Mouse (Mus musculus): ENCODE measurements around the gene Cnnm3. TPM values are rescaled to one million over a fixed set of nuclear protein-coding genes. Genes with fewer than 3 reads are reported as not detected.
A peak's percentile ranks its signal among the peaks of the same experiment; 100 is the strongest.

Gene Cnnm3
- polyA plus RNA-seq, 1 experiment from 2014 or later: 1.1 TPM

- Histone ChIP-seq H3K4me1 (ENCODE audit: control insufficient read depth, low read depth, low read length) (peaks cover 13% of the 10 kb centered on the region), H3K27ac (ENCODE audit: low read length) (no peak overlapping the region), H3K9ac (ENCODE audit: low read depth, low read length) (peak overlapping the region; percentile 21; the same call in 1 of the 2 replicates), H3K27me3 (ENCODE audit: control insufficient read depth, insufficient read depth, low read depth, low read length) (no peaks in the 10 kb centered on the region), H3K9me3 (replicated peaks; ENCODE audit: control insufficient read depth, low read length) (no peaks in the 10 kb centered on the region), H3K36me3 (ENCODE audit: control insufficient read depth, insufficient read depth) (no peaks in the 10 kb centered on the region), H3K4me3 (ENCODE audit: low read depth, low read length) (peak overlapping the region; percentile 89), H3K4me2 (ENCODE audit: low read depth, low read length) (peak overlapping the region; percentile 91; the same call in 1 of the 2 replicates)
- ATAC-seq (ENCODE audit: low read depth): no peak
- WGBS (ENCODE audit: insufficient replicate concordance): 71% methylated on average over 2 of the region's 2 CpGs
Measured at GRCm38 (mm10) chr1:36513718-36514117, 2.1 kb downstream of the Cnnm3 start.

GRCm38 (mm10) chr1:36518259-36518658 lies 6.6 kb downstream of the Cnnm3 start:
- WGBS (ENCODE audit: insufficient replicate concordance): 58% methylated on average over 3 of the region's 3 CpGs
- H3K4me3 ChIP-seq (ENCODE audit: low read depth, low read length): no peak overlapping the region
- no peak overlapping the region for H3K27ac ChIP-seq (ENCODE audit: low read length)
- H3K9ac ChIP-seq (ENCODE audit: low read depth, low read length): no peak overlapping the region
- H3K27me3 ChIP-seq (ENCODE audit: control insufficient read depth, insufficient read depth, low read depth, low read length): no peaks in the 10 kb centered on the region
- no peaks in the 10 kb centered on the region for H3K9me3 ChIP-seq (replicated peaks; ENCODE audit: control insufficient read depth, low read length)
- ATAC-seq (ENCODE audit: low read depth): no peak
- peaks cover 13% of the 10 kb centered on the region for H3K36me3 ChIP-seq (ENCODE audit: control insufficient read depth, insufficient read depth)
- H3K4me2 ChIP-seq (ENCODE audit: low read depth, low read length): no peak overlapping the region
- H3K4me1 ChIP-seq (ENCODE audit: control insufficient read depth, low read depth, low read length): peaks cover 5% of the 10 kb centered on the region

- H3K4me3 ChIP-seq (ENCODE audit: low read depth, low read length): no peak overlapping the region
- H3K9ac ChIP-seq (ENCODE audit: low read depth, low read length): no peak overlapping the region
- no peaks in the 10 kb centered on the region for H3K4me1 ChIP-seq (ENCODE audit: control insufficient read depth, low read depth, low read length)
- H3K27me3 ChIP-seq (ENCODE audit: control insufficient read depth, insufficient read depth, low read depth, low read length): no peaks in the 10 kb centered on the region
- no peak overlapping the region for H3K27ac ChIP-seq (ENCODE audit: low read length)
- no peak for ATAC-seq (ENCODE audit: low read depth)
- WGBS (ENCODE audit: insufficient replicate concordance): 73% methylated on average over 11 of the region's 11 CpGs
- H3K9me3 ChIP-seq (replicated peaks; ENCODE audit: control insufficient read depth, low read length): no peaks in the 10 kb centered on the region
- no peak overlapping the region for H3K4me2 ChIP-seq (ENCODE audit: low read depth, low read length)
- peaks cover 16% of the 10 kb centered on the region for H3K36me3 ChIP-seq (ENCODE audit: control insufficient read depth, insufficient read depth)
Measured at GRCm38 (mm10) chr1:36519626-36520025, 8.0 kb downstream of the Cnnm3 start.

GRCm38 (mm10) chr1:36522210-36522609 lies 10.5 kb downstream of the Cnnm3 start:
- no peaks in the 10 kb centered on the region for H3K9me3 ChIP-seq (replicated peaks; ENCODE audit: control insufficient read depth, low read length)
- peaks cover 23% of the 10 kb centered on the region for H3K36me3 ChIP-seq (ENCODE audit: control insufficient read depth, insufficient read depth)
- H3K27ac ChIP-seq (ENCODE audit: low read length): no peak overlapping the region
- H3K27me3 ChIP-seq (ENCODE audit: control insufficient read depth, insufficient read depth, low read depth, low read length): no peaks in the 10 kb centered on the region
- no peak overlapping the region for H3K9ac ChIP-seq (ENCODE audit: low read depth, low read length)
- no peak overlapping the region for H3K4me3 ChIP-seq (ENCODE audit: low read depth, low read length)
- ATAC-seq (ENCODE audit: low read depth): no peak
- WGBS (ENCODE audit: insufficient replicate concordance): 81% methylated on average over 7 of the region's 7 CpGs
- no peak overlapping the region for H3K4me2 ChIP-seq (ENCODE audit: low read depth, low read length)
- no peaks in the 10 kb centered on the region; the same call in 1 of the 2 replicates for H3K4me1 ChIP-seq (ENCODE audit: control insufficient read depth, low read depth, low read length)

- no peak for ATAC-seq (ENCODE audit: low read depth)
- no peak overlapping the region for H3K27ac ChIP-seq (ENCODE audit: low read length)
- H3K36me3 ChIP-seq (ENCODE audit: control insufficient read depth, insufficient read depth): peaks cover 23% of the 10 kb centered on the region
- peaks cover 2% of the 10 kb centered on the region for H3K4me1 ChIP-seq (ENCODE audit: control insufficient read depth, low read depth, low read length)
- no peak overlapping the region for H3K4me2 ChIP-seq (ENCODE audit: low read depth, low read length)
- H3K9ac ChIP-seq (ENCODE audit: low read depth, low read length): no peak overlapping the region
- no peaks in the 10 kb centered on the region for H3K9me3 ChIP-seq (replicated peaks; ENCODE audit: control insufficient read depth, low read length)
- no peaks in the 10 kb centered on the region for H3K27me3 ChIP-seq (ENCODE audit: control insufficient read depth, insufficient read depth, low read depth, low read length)
- WGBS (ENCODE audit: insufficient replicate concordance): 75% methylated on average over 9 of the region's 9 CpGs
- H3K4me3 ChIP-seq (ENCODE audit: low read depth, low read length): no peak overlapping the region
Measured at GRCm38 (mm10) chr1:36523332-36524013, 11.8 kb downstream of the Cnnm3 start.

GRCm38 (mm10) chr1:36524058-36524457 lies 12.4 kb downstream of the Cnnm3 start:
- no peak overlapping the region for H3K4me2 ChIP-seq (ENCODE audit: low read depth, low read length)
- no peak overlapping the region for H3K27ac ChIP-seq (ENCODE audit: low read length)
- no peak for ATAC-seq (ENCODE audit: low read depth)
- no peaks in the 10 kb centered on the region for H3K27me3 ChIP-seq (ENCODE audit: control insufficient read depth, insufficient read depth, low read depth, low read length)
- H3K9ac ChIP-seq (ENCODE audit: low read depth, low read length): no peak overlapping the region
- H3K4me3 ChIP-seq (ENCODE audit: low read depth, low read length): no peak overlapping the region
- no peaks in the 10 kb centered on the region for H3K9me3 ChIP-seq (replicated peaks; ENCODE audit: control insufficient read depth, low read length)
- H3K36me3 ChIP-seq (ENCODE audit: control insufficient read depth, insufficient read depth): peaks cover 23% of the 10 kb centered on the region
- 89% methylated on average over 5 of the region's 5 CpGs for WGBS (ENCODE audit: insufficient replicate concordance)
- H3K4me1 ChIP-seq (ENCODE audit: control insufficient read depth, low read depth, low read length): peaks cover 2% of the 10 kb centered on the region

- no peak overlapping the region for H3K27ac ChIP-seq (ENCODE audit: low read length)
- H3K36me3 ChIP-seq (ENCODE audit: control insufficient read depth, insufficient read depth): peaks cover 14% of the 10 kb centered on the region
- WGBS (ENCODE audit: insufficient replicate concordance): 79% methylated on average over 12 of the region's 12 CpGs
- H3K27me3 ChIP-seq (ENCODE audit: control insufficient read depth, insufficient read depth, low read depth, low read length): no peaks in the 10 kb centered on the region
- no peak overlapping the region for H3K4me2 ChIP-seq (ENCODE audit: low read depth, low read length)
- peaks cover 2% of the 10 kb centered on the region for H3K4me1 ChIP-seq (ENCODE audit: control insufficient read depth, low read depth, low read length)
- peak; percentile 75 for ATAC-seq (ENCODE audit: low read depth)
- no peak overlapping the region for H3K9ac ChIP-seq (ENCODE audit: low read depth, low read length)
- H3K4me3 ChIP-seq (ENCODE audit: low read depth, low read length): no peak overlapping the region
- no peaks in the 10 kb centered on the region for H3K9me3 ChIP-seq (replicated peaks; ENCODE audit: control insufficient read depth, low read length)
Measured at GRCm38 (mm10) chr1:36525774-36526173, 14.1 kb downstream of the Cnnm3 start.

- Histone ChIP-seq H3K4me1 (ENCODE audit: control insufficient read depth, low read depth, low read length) (peaks cover 2% of the 10 kb centered on the region), H3K9ac (ENCODE audit: low read depth, low read length) (no peak overlapping the region), H3K4me3 (ENCODE audit: low read depth, low read length) (no peak overlapping the region), H3K9me3 (replicated peaks; ENCODE audit: control insufficient read depth, low read length) (no peaks in the 10 kb centered on the region), H3K27ac (ENCODE audit: low read length) (no peak overlapping the region), H3K36me3 (ENCODE audit: control insufficient read depth, insufficient read depth) (peaks cover 10% of the 10 kb centered on the region), H3K27me3 (ENCODE audit: control insufficient read depth, insufficient read depth, low read depth, low read length) (no peaks in the 10 kb centered on the region), H3K4me2 (ENCODE audit: low read depth, low read length) (no peak overlapping the region)
- 80% methylated on average over 10 of the region's 10 CpGs for WGBS (ENCODE audit: insufficient replicate concordance)
- peak; percentile 44 for ATAC-seq (ENCODE audit: low read depth)
Measured at GRCm38 (mm10) chr1:36526903-36527302, 15.2 kb downstream of the Cnnm3 start.

GRCm38 (mm10) chr1:36528351-36528750 lies 16.7 kb downstream of the Cnnm3 start:
- Histone ChIP-seq H3K27ac (ENCODE audit: low read length) (no peak overlapping the region), H3K36me3 (ENCODE audit: control insufficient read depth, insufficient read depth) (peaks cover 10% of the 10 kb centered on the region), H3K9me3 (replicated peaks; ENCODE audit: control insufficient read depth, low read length) (no peaks in the 10 kb centered on the region), H3K4me1 (ENCODE audit: control insufficient read depth, low read depth, low read length) (peaks cover 2% of the 10 kb centered on the region), H3K9ac (ENCODE audit: low read depth, low read length) (no peak overlapping the region), H3K4me3 (ENCODE audit: low read depth, low read length) (no peak overlapping the region), H3K27me3 (ENCODE audit: control insufficient read depth, insufficient read depth, low read depth, low read length) (no peaks in the 10 kb centered on the region), H3K4me2 (ENCODE audit: low read depth, low read length) (no peak overlapping the region)
- 31% methylated on average over 1 of the region's 1 CpGs for WGBS (ENCODE audit: insufficient replicate concordance)
- ATAC-seq (ENCODE audit: low read depth): no peak
